Mouse (Mus musculus) myocyte (in vitro differentiated cells): ENCODE results near the gene Bahcc1.

Source experiments
- CEBPB ChIP-seq: IDR thresholded peaks from 2 replicates; pipeline ENCODE4 v1.6.1; 2011; ENCODE audit warnings: mild to moderate bottlenecking, moderate library complexity; ENCODE audit not compliant: poor library complexity, insufficient read depth, severe bottlenecking
- E2F4 ChIP-seq: IDR thresholded peaks from one replicate; pipeline ENCODE4 v1.6.1; 2011; ENCODE audit warnings: mild to moderate bottlenecking, control low read depth, moderate library complexity; ENCODE audit not compliant: insufficient read depth
- MAX ChIP-seq: IDR thresholded peaks from one replicate; pipeline ENCODE4 v1.6.1; 2011; ENCODE audit warnings: low read depth, mild to moderate bottlenecking, control low read depth
- MYOD1 ChIP-seq, 3 experiments: IDR thresholded peaks; one replicate each; pipeline ENCODE4 v1.6.1; 2011; ENCODE audit warnings: control low read depth in 2 of 3, low read depth in 2 of 3, mild to moderate bottlenecking in 2 of 3, moderate library complexity in 1 of 3; ENCODE audit not compliant: insufficient read length in 2 of 3, control insufficient read depth in 1 of 3
- MYOG ChIP-seq, 3 experiments: IDR thresholded peaks; one replicate each; pipeline ENCODE4 v1.6.1; 2011; ENCODE audit warnings: control low read depth in 2 of 3, low read depth in 2 of 3, mild to moderate bottlenecking in 2 of 3; ENCODE audit not compliant: insufficient read length in 2 of 3, control insufficient read depth in 1 of 3, insufficient read depth in 1 of 3
- POLR2A ChIP-seq: IDR thresholded peaks from one replicate; pipeline ENCODE4 v1.6.1; 2011; ENCODE audit warnings: low read depth, mild to moderate bottlenecking, control low read depth, moderate library complexity; ENCODE audit not compliant: insufficient read length
- POLR2AphosphoS2 ChIP-seq: IDR thresholded peaks from one replicate; pipeline ENCODE4 v1.6.1; 2011; ENCODE audit warnings: low read depth, control low read depth; ENCODE audit not compliant: insufficient read length
- TCF12 ChIP-seq: IDR thresholded peaks from one replicate; pipeline ENCODE4 v1.6.1; 2011; ENCODE audit warnings: mild to moderate bottlenecking, control low read depth; ENCODE audit not compliant: poor library complexity, insufficient read depth, severe bottlenecking
- TCF3 ChIP-seq: IDR thresholded peaks from one replicate; pipeline ENCODE4 v1.6.1; 2011; ENCODE audit warnings: low read depth, control low read depth; ENCODE audit not compliant: insufficient read length

- TF ChIP-seq MYOD1 (IDR thresholded peaks at IDR 0.05; ENCODE audit: control insufficient read depth in 1 of 3, insufficient read length in 2 of 3, low read depth in 2 of 3) (no peak), CEBPB (no peak), TCF3 (no peak), POLR2A (no peak), MAX (no peak), TCF12 (no peak), E2F4 (no peak), MYOG (IDR thresholded peaks at IDR 0.05; ENCODE audit: control insufficient read depth in 1 of 3, insufficient read depth in 1 of 3, insufficient read length in 2 of 3, low read depth in 2 of 3) (no peak), POLR2AphosphoS2 (no peak)
These were observed 50.8 kb downstream of the Bahcc1 start for GRCm38 (mm10) chr11:120283542-120283941.
